In genomic region chr3:108839647-108839999, GRCm38 (mm10) we compare ENCODE assay signal across 8 mouse cellular contexts. TPM values are rescaled to one million over a fixed set of nuclear protein-coding genes. Genes with fewer than 3 reads are reported as not detected.
DNase-seq lines count a peak whose midpoint lies in the region; ATAC-seq and TF ChIP-seq lines count a peak whose summit lies in the region.

No protein-coding gene starts in this region.

- H3K27me3 ChIP-seq in hindbrain, postnatal 0 days (ENCODE audit: insufficient read depth, low read length) = no peaks in the 10 kb centered on the region
- no peaks in the 10 kb centered on the region for H3K27me3 ChIP-seq in neural tube, embryonic 12.5 days (replicated peaks)

- H3K27ac ChIP-seq in left cerebral cortex, adult 2 months = peak overlapping the region; percentile 88
- H3K27ac ChIP-seq in hindbrain, postnatal 0 days = peak overlapping the region; percentile 82
- H3K27ac ChIP-seq in neural tube, embryonic 12.5 days = no peak overlapping the region

- WGBS in hindbrain, postnatal 0 days = 7% methylated on average over 8 of the region's 8 CpGs
- 10% methylated on average over 8 of the region's 8 CpGs for WGBS in neural tube, embryonic 12.5 days

- 0 out of 2 replicates have a peak, but pooled peaks cover 7% of the 10 kb centered on the region for H3K4me1 ChIP-seq in hindbrain, postnatal 0 days (ENCODE audit: insufficient read depth, low read length)
- peaks cover 3% of the 10 kb centered on the region; the same call in 1 of the 2 replicates for H3K4me1 ChIP-seq in neural tube, embryonic 12.5 days

- peak overlapping the region; percentile 78 for H3K4me3 ChIP-seq in left cerebral cortex, adult 2 months
- peak overlapping the region; percentile 71 for H3K4me3 ChIP-seq in hindbrain, postnatal 0 days (ENCODE audit: low read length)
- H3K4me3 ChIP-seq in neural tube, embryonic 12.5 days = peak overlapping the region; percentile 74

- DNase-seq in left cerebral cortex, adult 2 months (ENCODE audit: extremely low spot score in 1 of 2, low spot score in 2 of 2) = no peak
- DNase-seq in left cerebral cortex, adult 18-20 months (ENCODE audit: low spot score in 2 of 2) = no peak
- DNase-seq in c-Kit-positive CD71-positive TER-119-positive erythroid progenitor cells, embryonic 14.5 days (ENCODE audit: low spot score) = peak; percentile 52
- DNase-seq in hindbrain, postnatal 0 days (ENCODE audit: low spot score) = no peak
- DNase-seq in urinary bladder, postnatal 36 days (ENCODE audit: low spot score in 2 of 2) = no peak
- DNase-seq in cerebellum, postnatal 10 days = no peak
- DNase-seq in kidney, postnatal 10 days = no peak

- no peak for ATAC-seq in hindbrain, postnatal 0 days
- ATAC-seq in neural tube, embryonic 12.5 days (ENCODE audit: low FRiP score, low read depth) = no peak

- no peaks in the 10 kb centered on the region for H3K9me3 ChIP-seq in hindbrain, postnatal 0 days (ENCODE audit: low read length)
- no peaks in the 10 kb centered on the region for H3K9me3 ChIP-seq in neural tube, embryonic 12.5 days

- H3K36me3 ChIP-seq in hindbrain, postnatal 0 days (ENCODE audit: insufficient read depth, low read length) = no peaks in the 10 kb centered on the region
- no peaks in the 10 kb centered on the region for H3K36me3 ChIP-seq in neural tube, embryonic 12.5 days

- intact Hi-C loops in left cerebral cortex, adult 2 months (cut with DNase I) = no loop called here

- peak overlapping the region; percentile 59 for H3K9ac ChIP-seq in hindbrain, postnatal 0 days (replicated peaks; ENCODE audit: low read length)
- peak overlapping the region; percentile 62 for H3K9ac ChIP-seq in neural tube, embryonic 12.5 days

- H3K4me2 ChIP-seq in hindbrain, postnatal 0 days (ENCODE audit: low read depth, low read length) = peak overlapping the region; percentile 59
- peak overlapping the region; percentile 60 for H3K4me2 ChIP-seq in neural tube, embryonic 12.5 days (replicated peaks)

- no peak for TF ChIP-seq CTCF in left cerebral cortex, adult 2 months (IDR thresholded peaks at IDR 0.05)
- TF ChIP-seq CTCF in hindbrain, postnatal 0 days (IDR thresholded peaks at IDR 0.05; ENCODE audit: low read depth) = no peak

RNA-seq across cellular contexts. Expression of gene Stxbp3, which starts 0.7 kb away (rescaled TPM):
- total RNA-seq in left cerebral cortex, adult 2 months (2021) = 10 to 100 TPM; 17.8 to 23.1 TPM
- 10 to 100 TPM; 19.3 to 19.9 TPM for total RNA-seq in left cerebral cortex, adult 18-20 months (2021)
- total RNA-seq in hindbrain, postnatal 0 days (2014; rRNA removed) = 7.6 and 34.3 TPM in 2 replicates
- 13.4 and 17.1 TPM in 2 replicates for polyA plus RNA-seq in hindbrain, postnatal 0 days (2015; fragmentation: Nextera tagmentation; extraction: Ambion mirVana)
- polyA plus RNA-seq in neural tube, embryonic 12.5 days (2016; fragmentation: Nextera tagmentation; extraction: Ambion mirVana) = 21.0 and 21.4 TPM in 2 replicates

RNA-seq across cellular contexts. Expression of gene Fndc7, which starts 50.2 kb away (rescaled TPM):
- total RNA-seq in left cerebral cortex, adult 2 months (2021) = under 1 TPM in 1 of 2 experiments, not detected in 1; 0.26 TPM
- under 1 TPM; 0.07 to 0.42 TPM for total RNA-seq in left cerebral cortex, adult 18-20 months (2021)
- total RNA-seq in hindbrain, postnatal 0 days (2014; rRNA removed) = 0.14 and 0.16 TPM in 2 replicates
- 0.06 TPM in 1 of 2 replicates, not detected in the other for polyA plus RNA-seq in hindbrain, postnatal 0 days (2015; fragmentation: Nextera tagmentation; extraction: Ambion mirVana)
- 0.05 TPM in 1 of 2 replicates, not detected in the other for polyA plus RNA-seq in neural tube, embryonic 12.5 days (2016; fragmentation: Nextera tagmentation; extraction: Ambion mirVana)
